Mouse (Mus musculus): ENCODE data around the gene Ubtd2.
A peak's percentile ranks its signal among the peaks of the same experiment; 100 is the strongest.

Gene Ubtd2

DNA sequence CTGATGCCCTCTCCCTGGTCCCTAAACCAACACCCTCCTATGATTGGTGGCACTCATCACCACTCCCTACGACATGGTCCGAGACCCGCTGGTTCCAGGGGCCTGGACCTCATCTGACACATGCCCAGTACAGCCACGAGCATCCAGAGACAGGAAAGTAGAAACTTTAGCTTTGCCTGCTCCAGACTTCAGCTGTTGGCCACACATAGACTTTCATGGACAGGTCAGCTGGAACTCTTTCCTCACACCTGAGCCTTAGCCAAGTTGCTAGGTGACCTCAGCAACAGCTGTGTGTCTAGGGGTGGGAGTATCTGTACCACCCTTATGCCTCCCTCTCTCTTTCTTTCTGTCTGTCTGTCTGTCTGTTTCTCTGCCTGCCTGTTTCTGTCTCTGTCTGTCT is 93.1 kb downstream of the Ubtd2 start:
- no peak for DNase-seq

DNA sequence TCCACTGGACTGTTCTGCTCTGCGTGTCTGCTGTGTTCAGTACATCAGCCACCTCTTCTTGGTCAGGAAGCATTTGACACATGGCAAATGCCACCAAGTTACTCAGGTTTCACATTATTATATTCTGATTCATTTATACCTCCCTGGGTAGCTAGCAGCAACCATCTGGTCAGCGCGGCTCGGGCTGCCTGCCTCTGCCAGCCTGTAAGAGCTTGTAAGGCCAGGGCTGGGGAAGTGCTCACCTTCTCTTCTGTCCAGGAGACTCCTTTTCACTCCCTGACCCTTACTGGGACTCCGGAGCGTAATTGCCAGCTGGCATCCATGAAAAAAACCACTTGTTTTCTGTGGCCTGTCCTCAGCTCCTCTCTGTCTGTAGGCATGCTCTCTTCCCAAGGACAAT is 94.1 kb downstream of the Ubtd2 start:
- DNase-seq: peak; percentile 87

DNA sequence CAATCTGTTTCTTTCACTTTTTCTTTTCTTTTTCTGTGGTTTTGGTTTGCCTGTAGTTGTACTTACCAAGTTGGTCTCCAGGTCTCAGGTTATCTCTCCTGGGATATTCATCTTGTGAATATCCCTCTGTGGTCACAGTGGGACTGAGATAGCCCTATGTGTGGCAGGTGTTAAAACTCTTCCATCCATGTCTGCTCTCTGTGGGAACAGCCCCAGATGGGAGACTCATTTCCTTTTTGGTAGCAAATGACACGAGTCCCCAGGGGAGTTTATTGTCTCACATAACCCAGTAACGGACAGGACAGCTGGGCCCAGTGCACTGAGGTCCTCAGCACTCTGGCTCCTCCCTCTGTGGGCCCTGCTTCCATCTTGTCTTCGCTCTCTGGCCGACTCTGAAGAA is 94.9 kb downstream of the Ubtd2 start:
- no peak for DNase-seq

DNA sequence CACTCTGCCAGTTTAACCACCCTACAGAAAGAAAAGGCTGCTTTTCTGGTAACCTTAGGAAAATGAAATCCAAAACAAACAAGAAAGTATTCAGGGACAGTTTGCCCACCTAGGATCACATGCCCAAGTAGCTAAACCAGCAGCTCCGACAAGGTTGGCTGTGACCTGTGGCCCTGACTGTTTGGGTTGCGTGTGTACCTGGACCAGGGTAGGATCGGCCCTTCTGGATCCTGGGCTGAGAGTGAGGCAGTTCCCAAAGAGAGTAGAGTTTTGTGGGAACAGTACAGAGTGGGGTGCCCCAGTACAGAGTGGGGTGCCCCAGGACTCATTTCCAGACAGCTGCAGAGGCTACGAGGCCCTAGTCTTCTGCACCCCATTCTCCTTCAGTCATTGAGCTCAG is 95.9 kb downstream of the Ubtd2 start:
- DNase-seq: no peak

DNA sequence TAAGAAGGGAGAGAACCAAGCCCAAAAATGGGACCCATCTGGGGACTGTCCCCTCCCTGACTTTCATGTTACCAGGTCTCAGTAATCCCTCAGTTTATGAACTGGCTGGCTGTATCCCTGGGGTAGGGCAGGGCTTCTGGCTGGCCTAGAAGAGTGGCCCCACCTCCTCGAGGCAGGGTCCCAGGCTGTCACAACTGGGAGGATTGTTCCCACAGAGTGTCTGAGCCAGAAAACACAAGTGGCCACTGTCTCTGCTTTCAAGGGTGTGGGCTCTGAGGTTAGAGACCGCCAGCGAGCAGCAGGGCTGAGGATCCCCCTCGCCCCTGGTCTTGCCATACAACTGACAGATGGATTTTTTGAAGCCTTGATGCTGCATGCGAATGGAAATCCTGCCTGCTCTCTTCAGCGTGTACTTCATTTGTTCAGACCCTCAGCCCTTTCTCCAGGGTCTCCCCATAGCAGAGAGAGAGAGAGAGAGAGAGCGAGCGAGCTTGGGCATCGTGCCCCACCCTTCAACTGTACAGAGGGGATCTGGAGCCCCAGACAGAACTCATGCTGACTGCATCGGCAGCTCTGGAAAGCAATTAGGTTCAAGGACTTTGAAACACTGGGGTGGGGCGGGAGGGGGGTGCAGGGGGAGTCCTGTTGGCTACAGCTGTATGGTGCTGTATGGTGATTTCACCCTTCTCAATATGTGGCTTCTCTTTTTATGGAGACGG is 96.6 kb downstream of the Ubtd2 start:
- DNase-seq: no peak

DNA sequence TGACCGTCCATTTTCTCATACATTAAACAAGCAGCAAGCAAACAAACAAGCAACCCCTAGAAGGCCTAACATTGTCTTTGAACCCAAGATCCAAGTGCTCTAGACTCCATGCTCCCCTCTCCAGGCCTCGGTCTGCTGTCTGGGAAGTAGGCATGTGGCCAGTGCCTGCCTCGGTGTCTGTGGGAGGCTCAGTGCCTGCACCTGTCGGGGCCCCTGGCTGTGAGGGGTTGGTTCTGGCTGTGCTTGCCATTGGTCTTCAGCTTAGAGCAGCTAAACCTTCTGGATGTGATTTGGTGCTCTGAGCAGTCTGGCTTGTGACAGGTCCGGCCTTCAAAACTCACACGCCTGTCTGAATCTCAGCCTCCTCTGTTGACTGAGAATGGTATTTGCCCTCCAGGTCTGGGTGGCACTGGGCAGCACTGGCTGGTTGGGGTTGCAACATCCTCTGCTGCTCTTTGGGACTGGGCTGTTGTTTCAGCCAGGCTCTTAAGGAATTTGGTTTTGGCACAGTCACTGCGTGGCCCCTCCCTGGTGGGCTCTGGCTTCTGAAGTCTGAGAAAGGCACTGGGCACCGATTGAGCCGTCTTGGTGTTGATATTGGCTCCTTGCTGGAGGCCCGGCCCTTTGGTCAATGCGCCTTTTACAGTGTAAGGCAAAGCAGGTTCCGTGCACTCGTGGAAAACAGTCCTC is 97.4 kb downstream of the Ubtd2 start:
- DNase-seq: no peak

DNA sequence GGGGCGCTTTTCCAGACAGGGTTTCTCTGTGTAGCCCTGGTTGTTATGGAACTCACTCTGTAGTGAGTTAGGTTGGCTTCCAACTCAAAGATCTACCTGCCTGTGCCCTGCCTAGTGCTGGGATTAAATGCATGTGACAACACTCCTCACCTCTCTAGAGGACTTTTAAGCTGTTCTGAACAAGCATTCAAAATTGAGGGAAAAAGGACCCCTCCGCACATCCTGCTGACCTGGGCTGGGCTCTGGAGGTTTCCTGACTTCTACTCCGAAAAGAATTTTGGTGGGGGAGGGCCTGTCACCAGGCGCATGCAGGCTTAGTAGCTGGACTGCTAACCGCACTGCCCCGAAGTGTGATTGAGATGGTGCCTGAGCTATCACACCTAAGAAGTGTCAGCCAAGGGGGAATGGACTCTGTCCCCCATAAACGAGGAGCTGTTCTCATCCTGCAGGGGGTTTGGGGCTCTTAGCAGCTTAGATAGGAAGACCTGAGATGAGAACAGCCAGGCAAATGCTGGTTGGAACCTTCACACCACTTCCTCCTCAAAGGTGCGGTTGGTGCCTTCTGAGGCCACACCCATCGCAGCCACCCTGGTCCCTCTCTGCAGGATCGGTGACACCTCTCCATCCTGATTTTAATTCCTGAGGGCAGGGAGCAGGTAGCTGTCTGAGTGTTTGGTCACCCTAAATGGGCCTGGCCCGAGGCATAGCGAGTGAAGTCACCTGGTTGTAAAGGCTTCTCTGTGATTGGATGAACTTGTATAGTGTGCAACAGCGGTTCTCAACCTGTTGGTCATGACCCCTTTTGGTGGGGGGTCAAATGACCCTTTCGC is 98.4 kb downstream of the Ubtd2 start:
- no peak for DNase-seq

DNA sequence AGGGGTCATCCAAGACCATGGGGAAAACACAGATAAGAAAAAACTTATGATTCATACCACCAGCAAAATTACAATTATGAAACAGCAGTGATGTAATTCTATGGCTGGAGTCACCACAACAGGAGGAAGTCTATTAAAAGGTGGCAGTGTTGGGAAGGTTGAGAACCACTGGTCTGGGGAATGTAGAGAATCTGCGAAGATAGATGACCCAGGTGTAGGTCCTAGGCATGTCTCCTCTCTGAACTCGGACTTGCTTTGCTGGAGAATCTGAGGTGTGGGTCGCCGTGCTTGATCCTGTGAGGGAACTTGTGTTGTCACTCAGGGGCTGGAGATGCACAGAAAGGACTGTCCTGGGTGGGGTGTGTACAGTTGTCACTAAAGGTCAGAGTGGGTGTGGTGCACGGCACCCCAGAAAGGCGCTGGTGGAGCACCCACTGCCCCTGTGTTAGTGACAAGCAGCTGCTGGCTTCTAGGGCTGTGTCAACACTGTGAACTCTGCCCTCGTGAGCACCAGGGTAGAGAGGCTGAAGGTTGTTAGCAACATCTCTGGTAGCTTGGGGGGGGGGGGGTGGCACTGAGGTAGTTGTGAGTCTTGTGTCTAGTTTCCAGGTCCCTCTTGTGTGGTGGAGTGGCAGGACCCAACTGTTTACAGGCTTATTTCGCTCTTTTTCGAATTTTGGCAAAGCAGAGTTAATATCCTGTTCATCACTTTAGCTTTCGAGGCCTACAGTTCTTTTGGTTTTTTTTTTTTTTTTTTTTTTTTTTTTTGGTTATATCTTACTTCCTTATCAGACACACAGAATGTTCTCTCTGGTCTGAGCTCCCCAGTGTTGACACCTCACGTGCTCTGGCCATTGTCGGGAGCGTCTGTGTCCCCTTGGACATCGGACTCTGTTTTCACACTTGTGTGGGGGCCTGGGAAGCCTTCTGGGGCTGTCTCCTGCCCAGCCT is 99.2 kb downstream of the Ubtd2 start:
- DNase-seq: no peak

DNA sequence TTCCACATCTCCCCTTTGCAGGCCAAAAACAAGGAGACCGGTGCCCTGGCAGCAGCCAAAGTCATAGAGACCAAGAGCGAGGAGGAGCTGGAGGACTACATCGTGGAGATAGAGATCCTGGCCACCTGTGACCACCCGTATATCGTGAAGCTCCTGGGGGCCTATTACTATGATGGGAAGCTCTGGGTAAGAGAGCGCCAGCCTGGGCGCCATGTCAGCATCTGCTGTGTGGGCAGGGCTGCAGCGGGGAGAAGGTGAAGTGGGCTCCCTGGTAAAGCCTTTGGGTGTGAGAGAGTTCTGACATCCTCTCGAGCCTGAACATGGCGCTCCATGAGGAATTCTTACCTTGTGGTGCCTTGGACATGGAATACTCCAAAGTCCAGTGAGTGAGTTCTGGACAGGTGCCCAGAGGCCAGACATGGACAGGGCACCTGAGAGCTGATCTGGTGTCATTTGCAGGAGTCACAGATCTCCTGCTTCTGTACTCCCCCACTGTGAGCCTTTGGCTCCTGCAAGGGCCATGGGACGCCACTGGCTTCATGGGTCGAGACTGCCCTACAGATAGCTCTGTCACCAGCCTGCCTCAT is 100.0 kb downstream of the Ubtd2 start:
- no peak for DNase-seq

DNA sequence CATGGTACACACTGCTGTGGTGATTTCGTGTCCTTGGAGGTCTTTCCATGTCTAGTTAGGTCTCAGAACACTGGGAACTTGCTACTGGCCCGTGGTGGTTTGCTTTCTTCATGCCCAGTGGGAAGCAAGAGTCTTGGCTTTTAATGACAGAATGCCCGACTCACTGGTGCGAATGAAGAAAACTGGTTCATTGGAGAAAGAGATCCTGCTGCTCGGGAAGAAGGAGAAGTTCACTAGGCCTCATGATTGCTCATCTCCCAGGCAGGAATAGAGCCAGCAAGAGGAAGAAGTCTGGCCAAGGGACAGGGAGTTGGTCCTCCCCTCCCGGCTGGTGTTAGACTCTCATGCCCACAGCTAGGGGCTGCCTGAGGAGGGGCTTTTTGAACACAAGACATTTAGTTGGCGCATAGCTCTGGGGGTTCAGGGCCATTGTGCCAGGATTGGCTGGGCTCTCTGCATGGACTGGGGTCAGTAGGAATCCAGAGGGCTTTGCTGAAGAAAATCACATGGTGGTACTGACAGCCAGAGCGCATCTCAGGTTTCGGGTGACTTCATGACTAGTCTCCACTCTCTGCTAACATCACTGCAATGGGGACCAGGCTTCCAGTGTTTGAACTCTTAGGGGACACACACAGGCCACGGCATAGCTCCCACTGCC is 101.3 kb downstream of the Ubtd2 start:
- no peak for DNase-seq

DNA sequence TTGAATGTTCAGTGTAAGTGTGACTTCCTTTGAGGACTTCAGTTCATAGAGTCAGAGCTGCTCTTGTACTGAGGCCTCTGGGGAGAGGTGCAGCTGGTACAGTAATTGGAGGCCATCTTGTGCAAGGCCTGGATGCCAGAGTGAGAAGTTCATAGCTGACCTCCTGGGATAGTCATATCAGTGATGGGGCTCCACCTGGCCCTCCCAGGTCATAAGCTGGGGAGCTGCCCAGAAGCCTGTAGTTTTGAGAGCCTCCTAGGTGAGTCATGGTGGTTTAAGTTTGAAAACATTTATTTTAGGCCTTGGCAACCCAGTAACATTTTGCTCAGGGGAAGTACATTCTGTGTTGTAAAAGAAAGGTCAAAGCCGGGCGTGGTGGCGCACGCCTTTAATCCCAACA is 102.9 kb downstream of the Ubtd2 start:
- no peak for DNase-seq

DNA sequence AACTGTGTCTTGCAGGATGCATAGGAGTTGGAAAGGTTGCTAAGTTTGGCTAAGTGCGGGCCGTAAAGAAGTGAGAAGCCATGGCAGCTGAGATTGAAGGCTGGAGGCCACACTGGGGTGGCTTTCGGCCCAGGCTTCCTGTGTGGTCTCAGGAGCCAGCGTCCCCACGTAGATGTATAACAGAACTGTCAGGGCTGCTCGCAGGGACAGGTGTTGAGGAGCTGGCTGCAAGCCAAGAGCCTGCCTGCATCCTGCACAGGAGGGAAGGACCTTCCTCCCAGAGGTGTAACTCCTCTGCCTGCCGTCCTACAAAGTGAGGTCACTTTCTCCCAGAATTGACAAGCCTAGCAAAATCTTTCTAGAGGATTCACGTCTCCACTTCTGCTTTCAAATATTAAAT is 103.5 kb downstream of the Ubtd2 start:
- no peak for DNase-seq

DNA sequence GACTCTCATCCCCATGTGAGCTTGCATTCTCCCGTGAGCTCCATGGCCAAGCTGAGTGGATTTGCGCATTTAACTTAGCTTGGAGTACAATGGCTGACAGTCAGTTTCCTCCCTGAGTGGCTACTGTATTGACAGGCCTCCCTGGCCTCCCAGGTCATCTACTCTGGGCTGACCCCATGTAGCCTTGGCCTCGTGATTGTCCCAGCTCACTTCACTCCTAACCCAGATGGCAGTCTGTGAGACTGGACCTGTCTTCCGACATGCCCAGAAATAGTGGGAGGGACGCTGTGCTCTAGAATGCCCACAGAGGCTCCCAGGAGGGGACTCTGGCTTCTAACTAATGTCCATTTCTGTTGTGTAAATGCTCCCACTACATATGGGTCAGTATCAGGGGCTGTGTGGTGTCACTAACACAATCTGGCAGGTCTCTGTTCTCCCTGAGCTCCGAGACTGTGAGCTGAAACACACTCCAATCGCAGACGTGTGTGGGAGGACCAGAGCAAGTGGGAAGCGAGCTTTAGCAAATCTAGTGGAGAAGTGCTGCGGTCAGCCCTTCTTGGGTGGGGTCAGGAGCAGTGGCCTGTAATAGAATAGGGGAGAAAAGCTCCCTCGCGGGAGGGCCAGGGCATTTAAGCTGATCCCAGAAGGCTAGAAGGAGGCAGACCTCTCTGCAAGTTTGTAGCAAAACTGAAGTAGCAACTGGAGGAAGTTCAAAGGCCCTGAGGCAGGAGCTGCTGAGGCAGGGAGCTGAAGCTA is 105.0 kb downstream of the Ubtd2 start:
- DNase-seq: no peak

DNA sequence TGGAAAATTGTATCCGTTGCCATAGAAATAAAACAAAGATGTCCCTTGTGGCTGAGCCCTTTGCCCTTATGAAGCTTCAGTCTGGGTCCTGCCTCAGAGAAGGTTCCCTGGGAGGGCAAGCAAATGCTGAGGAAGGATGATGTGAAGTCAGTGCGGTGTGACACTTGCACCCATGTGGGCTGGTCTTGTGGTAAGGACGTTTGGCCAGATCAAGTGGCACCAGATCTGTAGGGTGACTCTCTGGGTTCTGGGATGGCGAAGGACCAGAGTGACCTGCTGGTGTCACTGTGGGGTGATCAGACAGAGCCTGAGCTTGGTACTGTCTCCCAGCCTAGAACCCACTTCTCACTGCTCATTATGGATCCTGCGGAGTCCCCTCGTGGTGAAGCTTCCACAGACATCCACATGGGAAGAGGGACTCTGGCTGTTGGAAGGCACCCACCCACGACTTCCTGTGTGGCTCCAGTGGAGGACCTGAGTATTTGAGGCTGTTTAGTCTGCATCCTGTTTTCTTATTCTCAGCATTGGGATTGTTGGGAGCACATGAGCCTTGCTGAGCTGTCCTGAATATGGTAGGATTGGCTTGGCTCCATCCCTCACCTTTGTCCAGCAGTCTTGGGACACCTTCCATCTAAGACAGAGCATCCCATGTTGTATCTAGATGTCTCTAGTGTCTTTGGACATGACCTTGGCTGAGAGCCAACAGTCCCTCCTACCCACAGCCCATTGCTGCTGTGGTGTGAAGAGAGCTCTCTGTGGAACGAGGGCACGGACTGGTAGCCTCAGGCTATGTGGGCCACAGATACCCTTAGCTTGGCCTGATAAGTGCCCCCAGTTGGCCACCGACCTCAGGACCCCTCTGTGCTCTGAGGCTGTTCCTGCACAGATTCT is 106.5 kb downstream of the Ubtd2 start:
- DNase-seq: no peak

DNA sequence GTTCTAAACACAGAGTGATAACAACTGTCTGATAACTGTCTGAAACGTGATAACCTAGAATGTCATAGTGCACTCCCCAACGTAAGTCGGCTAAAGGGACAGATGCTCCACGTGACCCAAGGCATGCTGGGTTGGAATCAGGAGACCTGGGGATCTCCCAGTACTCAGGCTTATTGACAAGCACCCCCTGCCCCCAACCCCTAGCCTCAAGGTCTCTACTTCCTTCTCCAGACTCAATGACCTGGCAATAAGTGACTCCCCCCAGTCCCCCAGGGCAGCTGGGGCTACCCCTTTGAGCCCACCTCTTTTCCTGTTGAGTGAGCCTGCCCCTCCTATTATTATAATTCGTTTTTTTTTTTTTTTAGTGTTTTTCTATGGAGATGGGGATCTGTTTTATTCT is 107.5 kb downstream of the Ubtd2 start:
- no peak for DNase-seq

DNA sequence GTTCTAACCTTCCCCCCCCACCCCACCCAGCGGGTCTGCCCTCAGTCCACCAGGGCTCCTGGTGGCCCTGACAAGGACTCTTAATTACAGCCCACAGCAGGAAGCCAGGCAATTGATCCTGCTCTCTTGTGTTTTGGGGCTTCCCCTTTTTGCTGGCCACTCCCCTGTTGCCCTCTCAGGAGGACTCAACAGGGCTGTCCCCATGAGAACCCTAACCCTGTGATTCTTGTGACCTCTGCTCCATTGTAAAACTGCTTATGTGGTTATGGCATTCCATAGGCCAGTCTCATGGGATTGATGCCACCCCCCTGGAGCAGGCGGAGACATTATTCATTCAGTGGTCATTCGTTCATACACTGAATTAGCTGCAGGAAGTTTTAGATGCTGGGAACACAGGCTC is 108.5 kb downstream of the Ubtd2 start:
- DNase-seq: no peak

DNA sequence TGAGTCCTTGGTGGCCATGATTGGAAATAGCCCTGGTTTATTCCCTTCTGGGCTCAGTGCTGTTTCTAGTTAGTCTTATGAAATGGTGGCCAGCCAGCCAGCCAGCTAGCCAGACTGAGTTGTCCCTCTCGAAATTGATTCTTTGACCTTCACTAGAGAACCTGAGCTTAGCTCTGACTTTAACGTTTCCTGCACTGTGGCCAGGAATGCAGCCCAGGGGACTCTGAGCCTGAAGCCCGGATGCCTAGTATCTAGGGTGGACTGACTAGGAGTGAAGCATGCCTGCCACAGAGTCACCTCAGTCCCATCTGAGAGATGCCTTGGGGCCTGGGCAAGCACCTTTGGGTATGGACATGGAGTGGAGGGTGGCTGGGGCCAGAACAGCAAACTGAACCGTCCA is 109.5 kb downstream of the Ubtd2 start:
- no peak for DNase-seq

DNA sequence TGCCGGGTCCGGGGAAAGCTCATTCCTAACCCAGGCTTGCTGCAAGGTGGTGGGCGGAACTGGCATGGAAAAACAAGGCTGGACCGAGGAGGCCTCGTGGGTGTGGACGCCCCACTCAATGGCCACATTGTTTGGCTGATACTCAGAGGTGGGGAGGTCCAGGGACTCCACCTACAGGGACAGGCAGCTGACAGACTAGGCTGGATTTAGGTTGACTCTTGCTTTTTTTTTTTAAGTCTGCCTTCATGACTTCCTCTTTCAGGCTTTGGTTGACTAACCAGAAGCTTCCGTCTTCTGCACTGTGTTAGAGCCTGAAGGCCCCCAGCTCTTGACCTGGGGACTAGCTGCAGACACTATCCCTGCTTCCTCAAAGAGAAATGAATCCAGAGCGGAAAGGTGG is 109.9 kb downstream of the Ubtd2 start:
- no peak for DNase-seq

DNA sequence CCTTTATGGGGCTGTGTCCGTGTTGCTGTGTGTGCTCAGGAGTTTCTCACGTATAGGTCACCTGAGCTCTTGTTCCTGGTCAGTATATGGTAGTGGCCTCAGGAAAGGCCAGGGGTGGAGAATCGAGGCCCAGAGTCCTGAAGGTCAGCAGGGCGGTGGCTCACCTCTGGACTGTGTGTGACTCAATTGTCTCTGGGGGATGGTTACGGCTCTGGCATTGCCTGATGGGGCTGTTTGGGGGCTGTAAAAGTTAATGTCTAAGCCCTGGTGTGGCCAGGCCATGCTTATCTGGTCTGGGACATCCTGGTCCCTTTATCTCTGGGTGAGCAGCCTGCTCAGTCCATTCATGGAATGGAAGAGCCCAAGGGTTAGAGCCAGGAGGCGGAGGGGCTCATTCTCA is 111.0 kb downstream of the Ubtd2 start:
- DNase-seq: no peak

Data from cerebellum, adult 9-10 months (tissue).